ENCODE assay signal across 27 mouse cellular contexts in the genomic region with DNA sequence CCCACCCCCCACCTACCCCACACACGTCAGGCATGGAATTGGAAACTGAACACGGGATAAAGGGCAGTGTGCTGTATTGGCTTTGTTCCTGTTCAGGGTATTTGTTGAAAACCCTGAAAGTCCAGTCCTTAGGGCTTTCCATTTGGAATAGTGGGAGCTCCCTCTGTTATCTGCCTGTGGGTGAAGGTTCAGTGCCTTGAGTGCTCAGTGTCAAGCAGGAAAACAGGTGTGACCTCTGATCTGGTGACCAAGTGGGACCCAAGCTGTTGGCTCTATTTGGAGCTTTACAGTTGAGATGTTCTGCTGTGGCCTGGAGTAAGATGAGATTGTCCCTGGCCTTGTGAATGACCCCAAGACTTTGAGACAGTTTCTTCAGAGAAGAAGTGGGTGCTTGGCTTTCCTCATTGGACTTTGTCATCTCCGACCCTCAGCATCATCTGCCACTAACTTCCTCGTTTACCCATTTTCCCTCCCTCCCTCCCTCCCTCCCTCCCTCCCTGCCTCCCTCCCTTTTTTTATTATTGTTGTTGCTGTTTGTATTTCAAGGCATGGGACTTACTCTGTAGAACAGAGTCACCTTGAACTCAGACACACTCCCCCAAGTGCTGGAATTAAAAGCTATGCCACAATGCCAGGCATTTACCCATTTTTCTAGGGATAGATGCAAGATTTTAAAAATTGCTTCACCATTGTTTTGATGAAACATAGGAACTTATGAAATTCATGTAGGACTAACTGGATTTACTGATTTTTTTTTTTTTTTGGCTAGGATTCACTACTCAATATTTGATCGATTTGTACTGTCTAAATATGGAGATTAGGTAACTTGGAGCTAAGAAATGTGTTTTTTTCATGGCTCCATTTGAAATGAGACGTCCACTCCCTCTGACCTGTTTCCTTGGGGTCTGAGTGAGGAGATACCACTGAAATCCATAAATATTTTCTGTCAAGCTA. TPM values are rescaled to one million over a fixed set of nuclear protein-coding genes. Genes with fewer than 3 reads are reported as not detected.
DNase-seq lines count a peak whose midpoint lies in the region; ATAC-seq and TF ChIP-seq lines count a peak whose summit lies in the region.
"Had no signal": no experiment of that assay in that cellular context is flagged by ENCODE, and none has a peak within 500 bp of the region (broad histone marks: within the 10 kb centered on the region; RNA-seq: fewer than 3 reads in every experiment).

No protein-coding gene starts in this region.

- H3K4me2 ChIP-seq in liver, embryonic 11.5 days: no peak overlapping the region
- no peak overlapping the region for H3K4me2 ChIP-seq in liver, embryonic 12.5 days
- H3K4me2 ChIP-seq in liver, embryonic 13.5 days: no peak overlapping the region
- H3K4me2 ChIP-seq in midbrain, embryonic 16.5 days (ENCODE audit: low read length): no peak overlapping the region
- H3K4me2 ChIP-seq: embryonic facial prominence, embryonic 15.5 days; forebrain, embryonic 15.5 days; heart, embryonic 13.5 days; hindbrain, embryonic 15.5 days had no signal

- TF ChIP-seq POLR2A in small intestine, adult 2 months (IDR thresholded peaks at IDR 0.05; ENCODE audit: low read depth, low read length): no peak

- H3K9ac ChIP-seq in liver, embryonic 11.5 days (ENCODE audit: low read depth, low read length): no peak overlapping the region
- H3K9ac ChIP-seq in liver, embryonic 12.5 days: no peak overlapping the region
- no peak overlapping the region for H3K9ac ChIP-seq in liver, embryonic 13.5 days
- H3K9ac ChIP-seq in midbrain, embryonic 16.5 days (ENCODE audit: low read depth, low read length): no peak overlapping the region
- H3K9ac ChIP-seq: embryonic facial prominence, embryonic 15.5 days; forebrain, embryonic 15.5 days; heart, embryonic 13.5 days; hindbrain, embryonic 15.5 days had no signal

- TF ChIP-seq CTCF in small intestine, adult 2 months (IDR thresholded peaks at IDR 0.05; ENCODE audit: extremely low read depth, insufficient read length, insufficient replicate concordance, low read depth, low read length): no peak

- WGBS in liver, embryonic 11.5 days: 79% methylated on average over 6 of the region's 6 CpGs
- WGBS in liver, embryonic 12.5 days (ENCODE audit: insufficient replicate concordance): 63% methylated on average over 6 of the region's 6 CpGs
- WGBS in liver, embryonic 13.5 days (ENCODE audit: insufficient replicate concordance): 69% methylated on average over 6 of the region's 6 CpGs
- WGBS in small intestine, adult 2 months: 40% methylated on average over 6 of the region's 6 CpGs
- WGBS in limb, embryonic 10.5 days: 86% methylated on average over 6 of the region's 6 CpGs
- 82% methylated on average over 6 of the region's 6 CpGs for WGBS in midbrain, embryonic 16.5 days

- ATAC-seq in liver, embryonic 11.5 days (replicated peaks; ENCODE audit: low FRiP score): 0 out of 2 replicates have a peak, but pooled peaks have one; percentile 13
- no peak for ATAC-seq in liver, embryonic 12.5 days
- ATAC-seq in liver, embryonic 13.5 days (ENCODE audit: low read depth): peak; percentile 22; the same call in 1 of the 2 replicates
- no peak for ATAC-seq in megakaryocyte progenitor cell, adult 5-6 weeks (replicated peaks; ENCODE audit: poor library complexity)
- ATAC-seq in midbrain, embryonic 16.5 days: no peak
- ATAC-seq: forebrain, embryonic 15.5 days had no signal

- H3K4me1 ChIP-seq in liver, embryonic 11.5 days (replicated peaks; ENCODE audit: control insufficient read depth, insufficient read depth, low read length): no peaks in the 10 kb centered on the region
- H3K4me1 ChIP-seq in liver, embryonic 12.5 days: peaks cover 6% of the 10 kb centered on the region
- peaks cover 10% of the 10 kb centered on the region for H3K4me1 ChIP-seq in liver, embryonic 13.5 days (replicated peaks)
- H3K4me1 ChIP-seq in small intestine, adult 2 months (ENCODE audit: control insufficient read depth, insufficient read depth, insufficient read length, low read length): peaks cover 8% of the 10 kb centered on the region; the same call in 1 of the 2 replicates
- no peaks in the 10 kb centered on the region for H3K4me1 ChIP-seq in limb, embryonic 10.5 days
- no peaks in the 10 kb centered on the region for H3K4me1 ChIP-seq in midbrain, embryonic 16.5 days (ENCODE audit: control insufficient read depth, insufficient read depth, low read length)
- H3K4me1 ChIP-seq: embryonic facial prominence, embryonic 15.5 days; forebrain, embryonic 15.5 days; heart, embryonic 13.5 days; hindbrain, embryonic 15.5 days had no signal

- H3K27me3 ChIP-seq in liver, embryonic 11.5 days (replicated peaks; ENCODE audit: control insufficient read depth, insufficient read depth, low read length): no peaks in the 10 kb centered on the region
- H3K27me3 ChIP-seq in liver, embryonic 12.5 days (replicated peaks): no peaks in the 10 kb centered on the region
- H3K27me3 ChIP-seq in liver, embryonic 13.5 days: no peaks in the 10 kb centered on the region
- H3K27me3 ChIP-seq in small intestine, adult 2 months (ENCODE audit: control insufficient read depth, insufficient read depth, low read length): no peaks in the 10 kb centered on the region
- no peaks in the 10 kb centered on the region for H3K27me3 ChIP-seq in limb, embryonic 10.5 days (ENCODE audit: low read depth, poor library complexity, severe bottlenecking)
- H3K27me3 ChIP-seq in midbrain, embryonic 16.5 days (ENCODE audit: control insufficient read depth, insufficient read depth, low read depth, low read length): no peaks in the 10 kb centered on the region
- H3K27me3 ChIP-seq: embryonic facial prominence, embryonic 15.5 days; forebrain, embryonic 15.5 days; heart, embryonic 13.5 days; hindbrain, embryonic 15.5 days had no signal

- no peak overlapping the region for H3K4me3 ChIP-seq in liver, embryonic 11.5 days (ENCODE audit: low read depth, low read length)
- H3K4me3 ChIP-seq in liver, embryonic 12.5 days: no peak overlapping the region
- no peak overlapping the region for H3K4me3 ChIP-seq in liver, embryonic 13.5 days (replicated peaks)
- no peak overlapping the region for H3K4me3 ChIP-seq in small intestine, adult 2 months (ENCODE audit: low read depth, low read length)
- no peak overlapping the region for H3K4me3 ChIP-seq in limb, embryonic 10.5 days
- H3K4me3 ChIP-seq in midbrain, embryonic 16.5 days (ENCODE audit: low read depth, low read length): no peak overlapping the region
- H3K4me3 ChIP-seq: embryonic facial prominence, embryonic 15.5 days; erythroblast, embryonic 14.5 days; forebrain, embryonic 15.5 days; heart, embryonic 13.5 days; hindbrain, embryonic 15.5 days had no signal

- DNase-seq in liver, embryonic 11.5 days (ENCODE audit: low spot score): no peak
- no peak for DNase-seq in liver, embryonic 13.5 days
- no peak for DNase-seq in limb, embryonic 10.5 days (ENCODE audit: low spot score)
- DNase-seq: adrenal gland, adult 8-10 months; adrenal gland, postnatal 36 days; cerebellum, adult 8-10 months; cerebellum, postnatal 14 days; embryo, embryonic 11 days; gastrocnemius, postnatal 14 days; heart, postnatal 36 days had no signal

- H3K27ac ChIP-seq in liver, embryonic 11.5 days (ENCODE audit: low read depth, low read length): no peak overlapping the region
- no peak overlapping the region for H3K27ac ChIP-seq in liver, embryonic 12.5 days
- H3K27ac ChIP-seq in liver, embryonic 13.5 days: no peak overlapping the region
- peak overlapping the region; percentile 48 for H3K27ac ChIP-seq in small intestine, adult 2 months (ENCODE audit: insufficient read depth, low read depth, low read length)
- H3K27ac ChIP-seq in limb, embryonic 10.5 days: no peak overlapping the region
- no peak overlapping the region for H3K27ac ChIP-seq in midbrain, embryonic 16.5 days (ENCODE audit: low read length)
- H3K27ac ChIP-seq: embryonic facial prominence, embryonic 15.5 days; forebrain, embryonic 15.5 days; heart, embryonic 13.5 days; hindbrain, embryonic 15.5 days had no signal

- H3K36me3 ChIP-seq in liver, embryonic 11.5 days (ENCODE audit: control insufficient read depth, insufficient read depth, low read length): 0 out of 2 replicates have a peak, but pooled peaks cover 2% of the 10 kb centered on the region
- H3K36me3 ChIP-seq in liver, embryonic 12.5 days: peaks cover 37% of the 10 kb centered on the region
- H3K36me3 ChIP-seq in liver, embryonic 13.5 days: peaks cover 29% of the 10 kb centered on the region
- peaks cover 17% of the 10 kb centered on the region for H3K36me3 ChIP-seq in small intestine, adult 2 months (ENCODE audit: control insufficient read depth, insufficient read depth, low read length)
- H3K36me3 ChIP-seq in limb, embryonic 10.5 days: peaks cover 31% of the 10 kb centered on the region
- peaks cover 20% of the 10 kb centered on the region for H3K36me3 ChIP-seq in midbrain, embryonic 16.5 days (ENCODE audit: control insufficient read depth, insufficient read depth, low read length)

- H3K9me3 ChIP-seq in liver, embryonic 11.5 days (ENCODE audit: control insufficient read depth, low read length): no peaks in the 10 kb centered on the region
- H3K9me3 ChIP-seq in liver, embryonic 12.5 days (replicated peaks): no peaks in the 10 kb centered on the region
- H3K9me3 ChIP-seq in liver, embryonic 13.5 days (replicated peaks): no peaks in the 10 kb centered on the region
- H3K9me3 ChIP-seq in limb, embryonic 10.5 days (replicated peaks): no peaks in the 10 kb centered on the region
- no peaks in the 10 kb centered on the region for H3K9me3 ChIP-seq in midbrain, embryonic 16.5 days (replicated peaks; ENCODE audit: control insufficient read depth, low read length, poor library complexity, severe bottlenecking)
- H3K9me3 ChIP-seq: embryonic facial prominence, embryonic 15.5 days; forebrain, embryonic 15.5 days; heart, embryonic 13.5 days; hindbrain, embryonic 15.5 days had no signal

RNA-seq across cellular contexts. Expression of a gene that starts 22.0 kb away (rescaled TPM):
- polyA plus RNA-seq in liver, embryonic 11.5 days (2014; fragmentation: Nextera tagmentation; extraction: Ambion mirVana): not detected in 2 replicates
- not detected in 2 replicates for polyA plus RNA-seq in liver, embryonic 12.5 days (2016; fragmentation: Nextera tagmentation; extraction: Ambion mirVana)
- polyA plus RNA-seq in liver, embryonic 13.5 days (2015; fragmentation: Nextera tagmentation; extraction: Ambion mirVana): not detected in 2 replicates
- not detected in 2 replicates for polyA plus RNA-seq in small intestine, adult 2 months (2012; rRNA removed)
- not detected in 2 replicates for total RNA-seq in megakaryocyte progenitor cell, adult 5-6 weeks (2015)
- total RNA-seq in megakaryocyte progenitor cell, adult 5-6 weeks (2017): not detected in 2 replicates
- not detected in 2 replicates for polyA plus RNA-seq in limb, embryonic 10.5 days (2016; fragmentation: Nextera tagmentation; extraction: Ambion mirVana)
- polyA plus RNA-seq in midbrain, embryonic 16.5 days (2015; fragmentation: Nextera tagmentation; extraction: Ambion mirVana): not detected in 2 replicates
- total RNA-seq: adrenal gland, postnatal 36 days; common myeloid progenitor, adult 5-6 weeks; gastrocnemius, adult 18-20 months; gastrocnemius, postnatal 14 days; heart, adult 8-10 months; heart, postnatal 36 days had no signal
- polyA plus RNA-seq: embryonic facial prominence, embryonic 11.5 days; embryonic facial prominence, embryonic 15.5 days; erythroblast, embryonic 14.5 days; forebrain, embryonic 11.5 days; forebrain, embryonic 15.5 days; heart, embryonic 13.5 days; heart, postnatal 0 days; hindbrain, embryonic 11.5 days; hindbrain, embryonic 15.5 days had no signal

RNA-seq across cellular contexts. Expression of a gene that starts 22.8 kb away (rescaled TPM):
- 19.9 and 23.1 TPM in 2 replicates for polyA plus RNA-seq in liver, embryonic 11.5 days (2014; fragmentation: Nextera tagmentation; extraction: Ambion mirVana)
- polyA plus RNA-seq in liver, embryonic 12.5 days (2016; fragmentation: Nextera tagmentation; extraction: Ambion mirVana): 27.2 and 29.1 TPM in 2 replicates
- polyA plus RNA-seq in liver, embryonic 13.5 days (2015; fragmentation: Nextera tagmentation; extraction: Ambion mirVana): 11.1 and 14.0 TPM in 2 replicates
- polyA plus RNA-seq in small intestine, adult 2 months (2012; rRNA removed): 27.9 and 41.3 TPM in 2 replicates
- total RNA-seq in megakaryocyte progenitor cell, adult 5-6 weeks (2015): 14.6 and 18.2 TPM in 2 replicates
- 32.3 and 39.6 TPM in 2 replicates for total RNA-seq in megakaryocyte progenitor cell, adult 5-6 weeks (2017)
- polyA plus RNA-seq in limb, embryonic 10.5 days (2016; fragmentation: Nextera tagmentation; extraction: Ambion mirVana): 14.8 and 20.6 TPM in 2 replicates
- polyA plus RNA-seq in midbrain, embryonic 16.5 days (2015; fragmentation: Nextera tagmentation; extraction: Ambion mirVana): 29.5 and 32.5 TPM in 2 replicates

RNA-seq across cellular contexts. Expression of a gene that starts 26.3 kb away (rescaled TPM):
- 10.1 and 11.0 TPM in 2 replicates for polyA plus RNA-seq in liver, embryonic 11.5 days (2014; fragmentation: Nextera tagmentation; extraction: Ambion mirVana)
- 10.5 and 11.7 TPM in 2 replicates for polyA plus RNA-seq in liver, embryonic 12.5 days (2016; fragmentation: Nextera tagmentation; extraction: Ambion mirVana)
- 16.1 and 16.5 TPM in 2 replicates for polyA plus RNA-seq in liver, embryonic 13.5 days (2015; fragmentation: Nextera tagmentation; extraction: Ambion mirVana)
- 36.8 and 110 TPM in 2 replicates for polyA plus RNA-seq in small intestine, adult 2 months (2012; rRNA removed)
- total RNA-seq in megakaryocyte progenitor cell, adult 5-6 weeks (2015): 432 and 510 TPM in 2 replicates
- 500 and 560 TPM in 2 replicates for total RNA-seq in megakaryocyte progenitor cell, adult 5-6 weeks (2017)
- 0.46 and 2.1 TPM in 2 replicates for polyA plus RNA-seq in limb, embryonic 10.5 days (2016; fragmentation: Nextera tagmentation; extraction: Ambion mirVana)
- polyA plus RNA-seq in midbrain, embryonic 16.5 days (2015; fragmentation: Nextera tagmentation; extraction: Ambion mirVana): 1.7 and 2.3 TPM in 2 replicates
- polyA plus RNA-seq: erythroblast, embryonic 14.5 days; hindbrain, embryonic 11.5 days had no signal

RNA-seq across cellular contexts. Expression of a gene that starts 40.9 kb away (rescaled TPM):
- polyA plus RNA-seq in liver, embryonic 11.5 days (2014; fragmentation: Nextera tagmentation; extraction: Ambion mirVana): 0.10 and 0.12 TPM in 2 replicates
- 0.05 TPM in 2 replicates for polyA plus RNA-seq in liver, embryonic 12.5 days (2016; fragmentation: Nextera tagmentation; extraction: Ambion mirVana)
- polyA plus RNA-seq in liver, embryonic 13.5 days (2015; fragmentation: Nextera tagmentation; extraction: Ambion mirVana): 0.02 and 0.06 TPM in 2 replicates
- polyA plus RNA-seq in small intestine, adult 2 months (2012; rRNA removed): not detected in 2 replicates
- not detected in 2 replicates for total RNA-seq in megakaryocyte progenitor cell, adult 5-6 weeks (2015)
- total RNA-seq in megakaryocyte progenitor cell, adult 5-6 weeks (2017): not detected in 2 replicates
- polyA plus RNA-seq in limb, embryonic 10.5 days (2016; fragmentation: Nextera tagmentation; extraction: Ambion mirVana): 0.13 and 0.26 TPM in 2 replicates
- polyA plus RNA-seq in midbrain, embryonic 16.5 days (2015; fragmentation: Nextera tagmentation; extraction: Ambion mirVana): 0.10 and 0.17 TPM in 2 replicates
- total RNA-seq: adrenal gland, postnatal 36 days; common myeloid progenitor, adult 5-6 weeks; ES-E14 had no signal
- polyA plus RNA-seq: erythroblast, embryonic 14.5 days had no signal

Comparison
In these comparisons a context has a peak if more than half of its experiments do, and no peak if none do; other contexts are left out.
1. ATAC-seq: peak in liver, embryonic 11.5 days (single experiment) and liver, embryonic 13.5 days (single experiment); none in liver, embryonic 12.5 days (single experiment), megakaryocyte progenitor cell, adult 5-6 weeks (single experiment) and midbrain, embryonic 16.5 days (single experiment).